Mouse (Mus musculus) forebrain, embryonic 11.5 days (tissue): ENCODE data around the gene Bglap3. TPM values are rescaled to one million over a fixed set of nuclear protein-coding genes. Genes with fewer than 3 reads are reported as not detected.
"Not testable (repeated sequence)": the region's sequence is repeated elsewhere in the genome, so short reads cannot be mapped to it uniquely, and the experiment has no call there.

Experiments used
- ATAC-seq: fragments of 200-750 bp; cut with Nextera tagmentation; replicated peaks from 2 replicates; pipeline ENCODE4 v1.8.0; 2017; ENCODE audit warnings: moderate TSS enrichment; ENCODE audit not compliant: low FRiP score
- DNase-seq: peaks from one replicate; pipeline ENCODE4 v3.0.0-alpha.2; 2017; ENCODE audit warnings: low spot score
- H3K27ac ChIP-seq: fragments of 300-500 bp; sonication (generic); 2 replicates; pipeline ENCODE4 v1.5.1; 2014; ENCODE audit warnings: low read depth, low read length
- H3K27me3 ChIP-seq: fragments of 300-500 bp; sonication (generic); 2 replicates; pipeline ENCODE4 v1.6.1; 2014; ENCODE audit warnings: mild to moderate bottlenecking, low read length, mixed read lengths; ENCODE audit not compliant: control insufficient read depth, insufficient read depth
- H3K36me3 ChIP-seq: fragments of 300-500 bp; sonication (generic); 2 replicates; pipeline ENCODE4 v1.6.1; 2014; ENCODE audit warnings: mild to moderate bottlenecking, low read length, moderate library complexity, mixed read lengths; ENCODE audit not compliant: control insufficient read depth, insufficient read depth
- H3K4me1 ChIP-seq: fragments of 300-500 bp; sonication (generic); replicated peaks from 2 replicates; pipeline ENCODE4 v1.6.1; 2014; ENCODE audit warnings: low read length, mixed read lengths; ENCODE audit not compliant: control insufficient read depth, insufficient read depth
- H3K4me2 ChIP-seq: fragments of 300-500 bp; sonication (generic); 2 replicates; pipeline ENCODE4 v1.6.1; 2014; ENCODE audit warnings: low read depth, mild to moderate bottlenecking, low read length, moderate library complexity, mixed read lengths; ENCODE audit not compliant: severe bottlenecking
- H3K4me3 ChIP-seq: fragments of 300-500 bp; sonication (generic); 2 replicates; pipeline ENCODE4 v1.5.1; 2014; ENCODE audit warnings: low read depth, low read length
- H3K9ac ChIP-seq: fragments of 300-500 bp; sonication (generic); 2 replicates; pipeline ENCODE4 v1.6.1; 2014; ENCODE audit warnings: low read length
- H3K9me3 ChIP-seq: fragments of 300-500 bp; sonication (generic); 2 replicates; pipeline ENCODE4 v1.6.1; 2016; ENCODE audit warnings: low read length, mixed read lengths; ENCODE audit not compliant: control insufficient read depth
- WGBS: fragments of 180-500 bp; shearing (Covaris S2); extraction: QIAGEN DNeasy Blood & Tissue Kit; methylation state at CpG from one replicate; pipeline ENCODE4 v1.1.7; 2014; 5-methylcytosine and 5-hydroxymethylcytosine counted together
- polyA plus RNA-seq: library from polyadenylated mRNA; unstranded; fragments of >200 nt; fragmentation: Nextera tagmentation; extraction: Ambion mirVana; gene quantifications from 2 replicates; pipeline ENCODE4 v1.2.1, GENCODE M21; 2014

Bglap3 gene
- polyA plus RNA-seq, 1 experiment from 2014 or later: not detected

GRCm38 (mm10) chr3:88393776-88394375 lies 21.3 kb upstream of the Bglap3 start:
- Histone ChIP-seq H3K9ac (no peak overlapping the region), H3K4me1 (no peaks in the 10 kb centered on the region), H3K9me3 (no peaks in the 10 kb centered on the region), H3K27me3 (no peaks in the 10 kb centered on the region), H3K4me2 (no peak overlapping the region), H3K36me3 (no peaks in the 10 kb centered on the region; the same call in 1 of the 2 replicates), H3K4me3 (no peak overlapping the region), H3K27ac (no peak overlapping the region)
- WGBS: 91% methylated on average over 9 of the region's 9 CpGs
- ATAC-seq (no peak), DNase-seq (no peak)

- H3K9me3 ChIP-seq: no peaks in the 10 kb centered on the region
- WGBS: 89% methylated on average over 5 of the region's 5 CpGs
- DNase-seq (peak; percentile 46), ATAC-seq (no peak)
- H3K4me1 ChIP-seq: peaks cover 2% of the 10 kb centered on the region; the same call in 1 of the 2 replicates
- no peak within 1 kb of the TSS for H3K27ac ChIP-seq
- no peaks in the 10 kb centered on the region for H3K27me3 ChIP-seq
- H3K9ac ChIP-seq: no peak within 1 kb of the TSS
- H3K4me3 ChIP-seq: no peak within 1 kb of the TSS
- H3K4me2 ChIP-seq: no peak within 1 kb of the TSS
- H3K36me3 ChIP-seq: no peaks in the 10 kb centered on the region
These were observed 11.8 kb upstream of the Bglap3 start, which contains the start of gene Bglap for GRCm38 (mm10) chr3:88384364-88384763. Gene Bglap, minus strand, starts transcription at chr3:88384464.

GRCm38 (mm10) chr3:88382383-88382782 lies 9.8 kb upstream of the Bglap3 start:
- H3K9ac ChIP-seq, DNase-seq, H3K27me3 ChIP-seq, H3K9me3 ChIP-seq, H3K27ac ChIP-seq, H3K4me2 ChIP-seq, H3K36me3 ChIP-seq, H3K4me3 ChIP-seq, H3K4me1 ChIP-seq: not testable (repeated sequence)
- ATAC-seq: peak; percentile 27; the same call in 1 of the 2 replicates
- WGBS: 17% methylated on average over 1 of the region's 7 CpGs

GRCm38 (mm10) chr3:88381389-88382315 lies 9.1 kb upstream of the Bglap3 start:
- 5% methylated on average over 20 of the region's 22 CpGs for WGBS
- H3K9me3 ChIP-seq, H3K27me3 ChIP-seq, H3K36me3 ChIP-seq, H3K4me1 ChIP-seq: not testable (repeated sequence)
- DNase-seq: peak; percentile 81
- ATAC-seq: peak; percentile 92
- 0 out of 2 replicates have a peak overlapping the region, but pooled peaks have one; percentile 12 for H3K4me3 ChIP-seq
- peak overlapping the region; percentile 47 for H3K4me2 ChIP-seq
- H3K9ac ChIP-seq: peak overlapping the region; percentile 43; the same call in 1 of the 2 replicates
- peak overlapping the region; percentile 31; the same call in 1 of the 2 replicates for H3K27ac ChIP-seq

- not testable (repeated sequence) for ATAC-seq, H3K9me3 ChIP-seq, H3K27ac ChIP-seq, DNase-seq, H3K4me2 ChIP-seq, H3K4me1 ChIP-seq, H3K4me3 ChIP-seq, H3K27me3 ChIP-seq, H3K36me3 ChIP-seq, H3K9ac ChIP-seq
- 79% methylated on average over 5 of the region's 5 CpGs for WGBS
These were observed 6.1 kb upstream of the Bglap3 start, which contains the start of gene Bglap2 for GRCm38 (mm10) chr3:88378599-88378998. Gene Bglap2, minus strand, starts transcription at chr3:88378699.

- not testable (repeated sequence) for H3K27me3 ChIP-seq, H3K4me1 ChIP-seq, H3K4me3 ChIP-seq, H3K4me2 ChIP-seq, H3K36me3 ChIP-seq, H3K9me3 ChIP-seq, H3K9ac ChIP-seq
- ATAC-seq (0 out of 2 replicates have a peak, but pooled peaks have one; percentile 36), DNase-seq (peak; percentile 48)
- peak overlapping the region; percentile 41; the same call in 1 of the 2 replicates for H3K27ac ChIP-seq
- WGBS: 18% methylated on average over 5 of the region's 7 CpGs
These were observed 4.1 kb upstream of the Bglap3 start for GRCm38 (mm10) chr3:88376644-88377043.

- not testable (repeated sequence) for H3K9me3 ChIP-seq, H3K4me1 ChIP-seq, H3K9ac ChIP-seq, H3K4me3 ChIP-seq, H3K36me3 ChIP-seq, H3K27me3 ChIP-seq
- WGBS: 10% methylated on average over 18 of the region's 19 CpGs
- ATAC-seq: peak; percentile 91
- Histone ChIP-seq H3K27ac (peak overlapping the region; percentile 41; the same call in 1 of the 2 replicates), H3K4me2 (peak overlapping the region; percentile 24; the same call in 1 of the 2 replicates)
- DNase-seq: peak; percentile 80
These were observed 3.4 kb upstream of the Bglap3 start for GRCm38 (mm10) chr3:88375750-88376626.

GRCm38 (mm10) chr3:88368511-88368910 lies 4.0 kb downstream of the Bglap3 start:
- peaks cover 14% of the 10 kb centered on the region for H3K27me3 ChIP-seq
- not testable (repeated sequence) for H3K4me1 ChIP-seq, H3K9me3 ChIP-seq, H3K9ac ChIP-seq, H3K4me3 ChIP-seq, H3K27ac ChIP-seq, H3K36me3 ChIP-seq, H3K4me2 ChIP-seq, DNase-seq, ATAC-seq
- WGBS: 91% methylated on average over 7 of the region's 7 CpGs
